Mouse (Mus musculus) myocyte (in vitro differentiated cells): ENCODE data around the gene Lca5.

ENCODE experiments used
- CEBPB ChIP-seq: IDR thresholded peaks from 2 replicates; pipeline ENCODE4 v1.6.1; 2011; ENCODE audit warnings: mild to moderate bottlenecking, moderate library complexity; ENCODE audit not compliant: poor library complexity, insufficient read depth, severe bottlenecking
- E2F4 ChIP-seq: IDR thresholded peaks from one replicate; pipeline ENCODE4 v1.6.1; 2011; ENCODE audit warnings: mild to moderate bottlenecking, control low read depth, moderate library complexity; ENCODE audit not compliant: insufficient read depth
- MAX ChIP-seq: IDR thresholded peaks from one replicate; pipeline ENCODE4 v1.6.1; 2011; ENCODE audit warnings: low read depth, mild to moderate bottlenecking, control low read depth
- MYOD1 ChIP-seq, 3 experiments: IDR thresholded peaks; one replicate each; pipeline ENCODE4 v1.6.1; 2011; ENCODE audit warnings: control low read depth in 2 of 3, low read depth in 2 of 3, mild to moderate bottlenecking in 2 of 3, moderate library complexity in 1 of 3; ENCODE audit not compliant: insufficient read length in 2 of 3, control insufficient read depth in 1 of 3
- MYOG ChIP-seq, 3 experiments: IDR thresholded peaks; one replicate each; pipeline ENCODE4 v1.6.1; 2011; ENCODE audit warnings: control low read depth in 2 of 3, low read depth in 2 of 3, mild to moderate bottlenecking in 2 of 3; ENCODE audit not compliant: insufficient read length in 2 of 3, control insufficient read depth in 1 of 3, insufficient read depth in 1 of 3
- POLR2A ChIP-seq: IDR thresholded peaks from one replicate; pipeline ENCODE4 v1.6.1; 2011; ENCODE audit warnings: low read depth, mild to moderate bottlenecking, control low read depth, moderate library complexity; ENCODE audit not compliant: insufficient read length
- POLR2AphosphoS2 ChIP-seq: IDR thresholded peaks from one replicate; pipeline ENCODE4 v1.6.1; 2011; ENCODE audit warnings: low read depth, control low read depth; ENCODE audit not compliant: insufficient read length
- REST ChIP-seq: IDR thresholded peaks from one replicate; pipeline ENCODE4 v1.6.1; 2011; ENCODE audit warnings: mild to moderate bottlenecking, control low read depth, moderate library complexity; ENCODE audit not compliant: insufficient read depth, insufficient read length
- SRF ChIP-seq: IDR thresholded peaks from one replicate; pipeline ENCODE4 v1.6.1; 2011; ENCODE audit warnings: low read depth; ENCODE audit not compliant: control insufficient read depth, insufficient read length
- TCF12 ChIP-seq: IDR thresholded peaks from one replicate; pipeline ENCODE4 v1.6.1; 2011; ENCODE audit warnings: mild to moderate bottlenecking, control low read depth; ENCODE audit not compliant: poor library complexity, insufficient read depth, severe bottlenecking
- TCF3 ChIP-seq: IDR thresholded peaks from one replicate; pipeline ENCODE4 v1.6.1; 2011; ENCODE audit warnings: low read depth, control low read depth; ENCODE audit not compliant: insufficient read length
- USF1 ChIP-seq: IDR thresholded peaks from one replicate; pipeline ENCODE4 v1.6.1; 2011; ENCODE audit warnings: low read depth, mild to moderate bottlenecking, control low read depth, moderate library complexity

- TF ChIP-seq E2F4 (no peak), POLR2A (no peak), POLR2AphosphoS2 (no peak), MAX (no peak), MYOG (IDR thresholded peaks at IDR 0.05; ENCODE audit: control insufficient read depth in 1 of 3, insufficient read depth in 1 of 3, insufficient read length in 2 of 3, low read depth in 2 of 3) (no peak), USF1 (no peak), TCF12 (no peak), MYOD1 (IDR thresholded peaks at IDR 0.05; ENCODE audit: control insufficient read depth in 1 of 3, insufficient read length in 2 of 3, low read depth in 2 of 3) (no peak), CEBPB (no peak), SRF (no peak), TCF3 (no peak), REST (no peak)
These were observed 93.4 kb downstream of the Lca5 start for GRCm38 (mm10) chr9:83347521-83347920.
